Mouse (Mus musculus) CH12.LX (cell line): ENCODE measurements around the gene Maats1.

Experiments used
- CTCF ChIP-seq, 2 experiments: IDR thresholded peaks in 1 of 2; conservative IDR thresholded peaks in 1 of 2; 2 replicates each; pipeline ENCODE4 v1.5.1; 2011 to 2012; ENCODE audit warnings: low read depth in 2 of 2, low read length in 2 of 2, improper control_type of control experiment in 1 of 2, inconsistent platforms in 1 of 2, mild to moderate bottlenecking in 1 of 2, moderate library complexity in 1 of 2
- POLR2A ChIP-seq: IDR thresholded peaks from 2 replicates; pipeline ENCODE4 v1.6.1; 2011; ENCODE audit warnings: low read depth, mild to moderate bottlenecking, improper control_type of control experiment, low read length
- ZC3H11A ChIP-seq: IDR thresholded peaks from 2 replicates; pipeline ENCODE4 v1.6.1; 2012; ENCODE audit warnings: low read depth, mild to moderate bottlenecking, inconsistent platforms, low read length, improper control_type of control experiment

DNA sequence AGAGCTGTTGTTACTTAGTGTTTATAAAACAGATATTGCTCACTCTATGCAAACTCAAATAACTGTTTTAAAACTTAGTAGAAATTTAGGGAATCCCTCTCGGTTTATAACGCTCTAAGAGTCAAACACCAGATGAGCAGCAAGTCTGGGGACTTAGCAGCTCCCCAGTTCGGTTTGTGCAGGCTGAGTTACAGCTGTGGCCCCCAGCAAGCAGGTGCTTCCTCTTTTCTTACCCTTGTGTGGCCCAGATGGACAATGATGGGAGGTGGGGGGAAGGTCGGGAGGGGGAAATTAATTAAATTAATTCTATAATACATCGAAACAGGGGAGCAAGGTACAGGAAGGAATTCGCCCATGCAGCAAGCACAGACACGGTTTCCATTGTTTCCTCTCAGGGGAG lies 34.3 kb downstream of the Maats1 start:
- TF ChIP-seq ZC3H11A (no peak), CTCF (conservative IDR thresholded peaks at IDR 0.05 in 1 of 2, IDR thresholded peaks at IDR 0.05 in 1 of 2; ENCODE audit: low read depth in 2 of 2, low read length in 2 of 2) (no peak), POLR2A (no peak)
